Mouse (Mus musculus) CH12.LX (cell line): ENCODE data around the gene Jkamp. TPM values are rescaled to one million over a fixed set of nuclear protein-coding genes. Genes with fewer than 3 reads are reported as not detected.

ENCODE experiments used
- DNase-seq: peaks from one replicate; pipeline ENCODE4 v3.0.0-alpha.2; 2013; ENCODE audit errors: extremely low read depth
- H3K27ac ChIP-seq: 2 replicates; pipeline ENCODE4 v1.5.1; 2012; ENCODE audit warnings: low read depth, mild to moderate bottlenecking, control low read depth, moderate library complexity; ENCODE audit not compliant: insufficient read depth
- H3K27me3 ChIP-seq: replicated peaks from 2 replicates; pipeline ENCODE3; 2012; ENCODE audit warnings: inconsistent platforms
- H3K36me3 ChIP-seq, 2 experiments: replicated peaks in 1 of 2; 2 replicates each; pipeline versions ENCODE3 to v1.6.1; 2012; ENCODE audit warnings: inconsistent platforms in 1 of 2, low read length in 1 of 2, mild to moderate bottlenecking in 1 of 2, mixed read lengths in 1 of 2, moderate library complexity in 1 of 2; ENCODE audit not compliant: control insufficient read depth in 1 of 2, insufficient read depth in 1 of 2
- H3K4me1 ChIP-seq, 2 experiments: 2 replicates each; pipeline ENCODE4 v1.6.1; 2012; ENCODE audit warnings: inconsistent platforms in 1 of 2, moderate library complexity in 1 of 2; ENCODE audit not compliant: insufficient read depth in 2 of 2, control insufficient read depth in 1 of 2
- H3K4me2 ChIP-seq: 2 replicates; pipeline ENCODE4 v1.6.1; 2012; ENCODE audit warnings: low read depth, mild to moderate bottlenecking, control low read depth; ENCODE audit not compliant: poor library complexity, insufficient read depth, severe bottlenecking
- H3K4me3 ChIP-seq, 3 experiments: fragments of 150-350 bp in 1 of 3; sonication (generic) in 1 of 3; replicated peaks in 1 of 3; 2 replicates each; pipeline versions ENCODE3 to v1.5.1; 2011 to 2012; ENCODE audit warnings: low read depth in 2 of 3, low read length in 2 of 3, mild to moderate bottlenecking in 2 of 3, moderate library complexity in 2 of 3, control low read depth in 1 of 3, improper control_type of control experiment in 1 of 3, inconsistent platforms in 1 of 3, mixed read lengths in 1 of 3; ENCODE audit not compliant: poor library complexity in 1 of 3
- H3K79me2 ChIP-seq: replicated peaks from 2 replicates; pipeline ENCODE4 v1.6.1; 2012; ENCODE audit warnings: mild to moderate bottlenecking, moderate library complexity; ENCODE audit not compliant: control insufficient read depth, poor library complexity, insufficient read depth, severe bottlenecking; ENCODE audit errors: extremely low read depth
- H3K9ac ChIP-seq: 2 replicates; pipeline ENCODE4 v1.6.1; 2012; ENCODE audit warnings: low read depth, mild to moderate bottlenecking, control low read depth, moderate library complexity; ENCODE audit not compliant: insufficient read depth
- H3K9me3 ChIP-seq: replicated peaks from 2 replicates; pipeline ENCODE3; 2012; ENCODE audit warnings: low read length, inconsistent platforms, mixed read lengths
- CHD2 ChIP-seq: IDR thresholded peaks from 2 replicates; pipeline ENCODE4 v1.6.1; 2011; ENCODE audit warnings: low read length, improper control_type of control experiment
- GABPA ChIP-seq: IDR thresholded peaks from 2 replicates; pipeline ENCODE4 v1.6.1; 2012; ENCODE audit warnings: low read depth, low read length, improper control_type of control experiment, inconsistent platforms; ENCODE audit not compliant: insufficient replicate concordance
- IRF4 ChIP-seq: IDR thresholded peaks from 2 replicates; pipeline ENCODE4 v1.6.1; 2014; ENCODE audit warnings: low read depth, mild to moderate bottlenecking, inconsistent platforms, low read length, improper control_type of control experiment
- MAX ChIP-seq: IDR thresholded peaks from 2 replicates; pipeline ENCODE4 v1.6.1; 2011; ENCODE audit warnings: low read length, improper control_type of control experiment
- MAZ ChIP-seq: IDR thresholded peaks from 2 replicates; pipeline ENCODE4 v1.6.1; 2012; ENCODE audit warnings: low read depth, mild to moderate bottlenecking, inconsistent platforms, low read length, improper control_type of control experiment, moderate library complexity
- NELFE ChIP-seq: IDR thresholded peaks from 2 replicates; pipeline ENCODE4 v1.6.1; 2011; ENCODE audit warnings: low read depth, low read length, improper control_type of control experiment
- PAX5 ChIP-seq: IDR thresholded peaks from 2 replicates; pipeline ENCODE4 v1.6.1; 2012; ENCODE audit warnings: low read length, inconsistent platforms, mixed read lengths
- POLR2A ChIP-seq: IDR thresholded peaks from 2 replicates; pipeline ENCODE4 v1.6.1; 2011; ENCODE audit warnings: low read depth, mild to moderate bottlenecking, improper control_type of control experiment, low read length
- RAD21 ChIP-seq: IDR thresholded peaks from 2 replicates; pipeline ENCODE4 v1.6.1; 2011; ENCODE audit warnings: low read depth, mild to moderate bottlenecking, low read length, improper control_type of control experiment, moderate library complexity
- dilution Hi-C: fragments of 300-500 bp; cut with MboI; formaldehyde crosslinking; loops from 2 replicates; pipeline ENCODE4 v1.14.3; 2020; ENCODE audit warnings: low sequenced_read_pairs; ENCODE audit not compliant: extremely low pct_unique_long_range_greater_than_20kb, extremely low pct_ligation_motif_present
- in situ Hi-C: fragments of 300-500 bp; cut with MboI; formaldehyde crosslinking; loops from 3 replicates; pipeline ENCODE4 v1.14.3; 2019; ENCODE audit warnings: low sequenced_read_pairs, low pct_ligation_motif_present, low pct_unique_long_range_greater_than_20kb, mixed read lengths
- polyA plus RNA-seq: library from polyadenylated mRNA; unstranded; fragments of >175 nt; gene quantifications from 2 replicates; pipeline ENCODE4 v1.2.1, GENCODE M21; 2012; ENCODE audit warnings: low read depth; ENCODE audit not compliant: insufficient read length
- total RNA-seq, 2 experiments: library from RNA; depleted of rRNA; stranded (reverse); fragments of 300-350 nt in 1 of 2; fragments of >200 nt in 1 of 2; gene quantifications; 2 replicates each; pipeline ENCODE4 v1.2.3; 2012 to 2014

Gene Jkamp
- total and polyA plus RNA-seq, 3 experiments: 20.0 to 35.0 (median 27.5) TPM

DNA sequence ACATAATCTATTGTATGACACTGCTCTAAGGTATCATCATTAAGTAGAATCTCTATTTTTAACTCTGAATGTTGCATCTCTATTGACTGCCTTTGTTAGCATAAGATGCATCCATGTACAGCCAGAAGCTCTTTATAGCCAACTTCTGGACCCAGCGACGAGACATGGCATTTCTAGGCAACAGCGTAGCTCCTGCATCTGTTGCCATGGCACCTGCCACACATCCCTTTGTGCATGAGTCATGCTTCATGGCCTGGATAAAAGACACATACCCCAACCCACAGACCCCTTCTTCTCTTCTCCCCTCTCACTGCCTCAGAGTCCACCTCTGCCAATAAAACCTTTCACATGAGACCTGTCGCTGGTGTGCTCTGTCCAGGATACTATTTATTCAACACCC, 65.4 kb downstream of the Jkamp start:
- no peaks in the 10 kb centered on the region for H3K79me2 ChIP-seq
- no peak overlapping the region for H3K4me2 ChIP-seq
- no peaks in the 10 kb centered on the region for H3K36me3 ChIP-seq
- H3K4me3 ChIP-seq: no peak overlapping the region
- dilution Hi-C loops: no loop called here
- no peak overlapping the region for H3K27ac ChIP-seq
- H3K9ac ChIP-seq: no peak overlapping the region
- H3K9me3 ChIP-seq: no peaks in the 10 kb centered on the region
- no peak for DNase-seq
- peaks cover 0 to 4% of the 10 kb centered on the region in 2 experiments; a peak in 2 of 4 replicates for H3K4me1 ChIP-seq
- H3K27me3 ChIP-seq: no peaks in the 10 kb centered on the region
- TF ChIP-seq CHD2 (no peak), MAZ (no peak), GABPA (no peak), IRF4 (no peak), POLR2A (no peak), MAX (no peak), PAX5 (no peak), NELFE (no peak), RAD21 (no peak)
- in situ Hi-C loops: no loop called here

Other genes with a start within 250 kb of the Jkamp start
- gene Gpr135, start 14.5 kb upstream of the Jkamp start, total RNA-seq (2012; rRNA removed): not detected in 2 replicates
- not detected in 2 replicates for gene Gpr135, start 14.5 kb upstream of the Jkamp start, total RNA-seq (2014; rRNA removed)
- gene Gpr135, start 14.5 kb upstream of the Jkamp start, polyA plus RNA-seq: not detected in 2 replicates
- not detected in 2 replicates for gene L3hypdh, start 150 bp upstream of the Jkamp start, total RNA-seq (2012; rRNA removed)
- 0.12 and 0.16 TPM in 2 replicates for gene L3hypdh, start 150 bp upstream of the Jkamp start, total RNA-seq (2014; rRNA removed)
- gene L3hypdh, start 150 bp upstream of the Jkamp start, polyA plus RNA-seq: not detected in 2 replicates
- gene Ccdc175, start 99.4 kb downstream of the Jkamp start, total RNA-seq (2012; rRNA removed): not detected in 2 replicates
- not detected in 2 replicates for gene Ccdc175, start 99.4 kb downstream of the Jkamp start, total RNA-seq (2014; rRNA removed)
- not detected in 2 replicates for gene Ccdc175, start 99.4 kb downstream of the Jkamp start, polyA plus RNA-seq